Mouse (Mus musculus) forebrain, embryonic 13.5 days (tissue): ENCODE data around the gene Trim71. TPM values are rescaled to one million over a fixed set of nuclear protein-coding genes. Genes with fewer than 3 reads are reported as not detected.
A peak's percentile ranks its signal among the peaks of the same experiment; 100 is the strongest.

ENCODE experiments used
- ATAC-seq: fragments of 200-750 bp; cut with Nextera tagmentation; 2 replicates; pipeline ENCODE4 v1.8.0; 2017
- H3K27ac ChIP-seq: fragments of 300-500 bp; sonication (generic); 2 replicates; pipeline ENCODE4 v1.5.1; 2015; ENCODE audit warnings: inconsistent platforms, mild to moderate bottlenecking, moderate library complexity
- H3K27me3 ChIP-seq: fragments of 300-500 bp; sonication (generic); 2 replicates; pipeline ENCODE4 v1.6.1; 2015; ENCODE audit warnings: mild to moderate bottlenecking, inconsistent platforms
- H3K36me3 ChIP-seq: fragments of 300-500 bp; sonication (generic); 2 replicates; pipeline ENCODE4 v1.6.1; 2015; ENCODE audit warnings: mild to moderate bottlenecking, inconsistent platforms; ENCODE audit not compliant: poor library complexity, severe bottlenecking
- H3K4me1 ChIP-seq: fragments of 300-500 bp; sonication (generic); 2 replicates; pipeline ENCODE4 v1.6.1; 2015; ENCODE audit warnings: inconsistent platforms
- H3K4me2 ChIP-seq: fragments of 300-500 bp; sonication (generic); 2 replicates; pipeline ENCODE4 v1.6.1; 2015; ENCODE audit warnings: inconsistent platforms, mild to moderate bottlenecking, moderate library complexity
- H3K4me3 ChIP-seq: fragments of 300-500 bp; sonication (generic); 2 replicates; pipeline ENCODE4 v1.5.1; 2015; ENCODE audit warnings: mild to moderate bottlenecking, inconsistent platforms
- H3K9ac ChIP-seq: fragments of 300-500 bp; sonication (generic); 2 replicates; pipeline ENCODE4 v1.6.1; 2015; ENCODE audit warnings: mild to moderate bottlenecking, inconsistent platforms
- H3K9me3 ChIP-seq: fragments of 300-500 bp; sonication (generic); replicated peaks from 2 replicates; pipeline ENCODE4 v1.6.1; 2016; ENCODE audit warnings: inconsistent platforms
- WGBS: fragments of 180-500 bp; shearing (Covaris S2); methylation state at CpG from one replicate; pipeline ENCODE4 v1.1.7; 2015; 5-methylcytosine and 5-hydroxymethylcytosine counted together
- polyA plus RNA-seq: library from polyadenylated mRNA; unstranded; fragments of >200 nt; fragmentation: Nextera tagmentation; extraction: Ambion mirVana; gene quantifications from 2 replicates; pipeline ENCODE4 v1.2.1, GENCODE M21; 2015

The Trim71 gene
- polyA plus RNA-seq, 1 experiment from 2014 or later: 0.14 TPM

DNA sequence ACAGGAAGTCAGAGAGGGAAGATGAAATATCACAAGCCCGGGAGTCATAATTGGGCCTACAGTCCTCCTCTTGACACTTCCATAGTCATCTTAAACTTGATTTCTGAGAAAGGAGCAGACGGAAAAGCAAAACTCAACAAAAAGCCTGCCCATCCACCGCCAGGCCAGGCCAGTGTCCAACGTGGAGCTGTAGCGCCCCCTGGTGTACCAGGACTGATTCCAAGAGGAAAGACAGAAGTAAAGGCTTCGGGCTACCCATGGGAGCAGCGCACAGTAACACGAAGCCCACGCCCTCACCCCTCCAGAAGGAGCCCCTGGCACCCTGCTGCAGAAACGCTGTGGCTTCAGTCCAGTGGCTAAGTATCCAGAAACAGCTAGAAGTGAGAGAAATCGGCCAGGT lies 66.0 kb downstream of the Trim71 start:
- no peak; the same call in 1 of the 2 replicates for ATAC-seq
- 8% methylated on average over 11 of the region's 11 CpGs for WGBS
- no peak overlapping the region for H3K27ac ChIP-seq
- no peak overlapping the region for H3K9ac ChIP-seq
- no peak overlapping the region for H3K4me3 ChIP-seq
- H3K4me1 ChIP-seq: no peaks in the 10 kb centered on the region
- H3K9me3 ChIP-seq: no peaks in the 10 kb centered on the region
- peak overlapping the region; percentile 21; the same call in 1 of the 2 replicates for H3K4me2 ChIP-seq
- H3K36me3 ChIP-seq: no peaks in the 10 kb centered on the region
- no peaks in the 10 kb centered on the region for H3K27me3 ChIP-seq

DNA sequence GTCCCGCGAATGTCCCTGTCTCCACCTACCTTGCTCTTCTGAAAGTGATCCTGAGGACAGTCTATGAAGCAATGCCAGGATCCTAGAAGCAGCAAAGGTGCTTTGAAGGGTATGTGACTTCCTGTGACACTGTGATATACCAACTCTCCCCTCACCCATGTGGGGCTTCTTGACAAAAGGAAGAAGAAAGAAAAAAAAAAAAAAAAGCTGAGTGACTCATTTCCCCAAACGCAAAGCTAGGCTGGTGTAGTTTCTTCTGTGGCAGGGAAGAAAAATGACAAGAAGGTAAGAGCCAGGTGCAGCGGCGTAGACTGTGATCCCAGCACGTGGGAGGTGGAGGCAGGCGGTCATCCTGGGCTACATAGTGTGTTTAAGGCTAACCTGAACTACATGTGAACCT lies 67.7 kb downstream of the Trim71 start:
- Histone ChIP-seq H3K9ac (no peak overlapping the region), H3K27ac (no peak overlapping the region), H3K4me2 (no peak overlapping the region), H3K9me3 (no peaks in the 10 kb centered on the region), H3K27me3 (no peaks in the 10 kb centered on the region), H3K4me3 (no peak overlapping the region), H3K36me3 (no peaks in the 10 kb centered on the region), H3K4me1 (no peaks in the 10 kb centered on the region)
- no peak for ATAC-seq
- WGBS: 90% methylated on average over 7 of the region's 7 CpGs

- no peak overlapping the region for H3K9ac ChIP-seq
- 89% methylated on average over 23 of the region's 23 CpGs for WGBS
- ATAC-seq: no peak
- H3K27me3 ChIP-seq: no peaks in the 10 kb centered on the region
- no peak overlapping the region for H3K27ac ChIP-seq
- no peaks in the 10 kb centered on the region for H3K36me3 ChIP-seq
- H3K4me1 ChIP-seq: no peaks in the 10 kb centered on the region
- no peak overlapping the region for H3K4me2 ChIP-seq
- no peaks in the 10 kb centered on the region for H3K9me3 ChIP-seq
- no peak overlapping the region for H3K4me3 ChIP-seq
Observed at GRCm38 (mm10) chr9:114487481-114488258, 76.5 kb downstream of the Trim71 start.

GRCm38 (mm10) chr9:114486808-114487207 lies 77.4 kb downstream of the Trim71 start:
- H3K4me1 ChIP-seq: no peaks in the 10 kb centered on the region
- no peaks in the 10 kb centered on the region for H3K36me3 ChIP-seq
- no peaks in the 10 kb centered on the region for H3K9me3 ChIP-seq
- no peak overlapping the region for H3K4me3 ChIP-seq
- no peaks in the 10 kb centered on the region for H3K27me3 ChIP-seq
- H3K27ac ChIP-seq: no peak overlapping the region
- 87% methylated on average over 4 of the region's 4 CpGs for WGBS
- no peak for ATAC-seq
- no peak overlapping the region for H3K9ac ChIP-seq
- no peak overlapping the region for H3K4me2 ChIP-seq

GRCm38 (mm10) chr9:114484771-114485170 lies 79.4 kb downstream of the Trim71 start:
- Histone ChIP-seq H3K27ac (no peak overlapping the region), H3K27me3 (no peaks in the 10 kb centered on the region), H3K9ac (no peak overlapping the region), H3K36me3 (no peaks in the 10 kb centered on the region), H3K4me3 (no peak overlapping the region), H3K4me1 (no peaks in the 10 kb centered on the region), H3K9me3 (no peaks in the 10 kb centered on the region), H3K4me2 (no peak overlapping the region)
- 76% methylated on average over 5 of the region's 5 CpGs for WGBS
- no peak for ATAC-seq

- WGBS: 85% methylated on average over 3 of the region's 3 CpGs
- H3K4me1 ChIP-seq: no peaks in the 10 kb centered on the region
- no peaks in the 10 kb centered on the region for H3K27me3 ChIP-seq
- no peak overlapping the region for H3K4me2 ChIP-seq
- H3K36me3 ChIP-seq: no peaks in the 10 kb centered on the region
- H3K4me3 ChIP-seq: no peak overlapping the region
- H3K9me3 ChIP-seq: no peaks in the 10 kb centered on the region
- no peak for ATAC-seq
- no peak overlapping the region for H3K27ac ChIP-seq
- H3K9ac ChIP-seq: no peak overlapping the region
Observed at GRCm38 (mm10) chr9:114480940-114481339, 83.2 kb downstream of the Trim71 start.

GRCm38 (mm10) chr9:114477019-114477418 lies 87.2 kb downstream of the Trim71 start:
- 93% methylated on average over 9 of the region's 9 CpGs for WGBS
- ATAC-seq: no peak
- Histone ChIP-seq H3K27ac (no peak overlapping the region), H3K9ac (no peak overlapping the region), H3K4me3 (no peak overlapping the region), H3K36me3 (no peaks in the 10 kb centered on the region), H3K4me2 (no peak overlapping the region), H3K9me3 (no peaks in the 10 kb centered on the region), H3K4me1 (no peaks in the 10 kb centered on the region), H3K27me3 (no peaks in the 10 kb centered on the region)

- ATAC-seq: no peak
- Histone ChIP-seq H3K4me3 (no peak overlapping the region), H3K9me3 (no peaks in the 10 kb centered on the region), H3K36me3 (0 out of 2 replicates have a peak, but pooled peaks cover 3% of the 10 kb centered on the region), H3K9ac (no peak overlapping the region), H3K4me1 (no peaks in the 10 kb centered on the region), H3K27ac (no peak overlapping the region), H3K27me3 (no peaks in the 10 kb centered on the region), H3K4me2 (no peak overlapping the region)
- 81% methylated on average over 7 of the region's 7 CpGs for WGBS
Observed at GRCm38 (mm10) chr9:114471892-114472291, 92.3 kb downstream of the Trim71 start.

GRCm38 (mm10) chr9:114468701-114469100 lies 95.5 kb downstream of the Trim71 start:
- Histone ChIP-seq H3K36me3 (peaks cover 22% of the 10 kb centered on the region), H3K27ac (no peak overlapping the region), H3K27me3 (no peaks in the 10 kb centered on the region), H3K4me3 (no peak overlapping the region), H3K4me1 (no peaks in the 10 kb centered on the region), H3K9ac (no peak overlapping the region), H3K4me2 (no peak overlapping the region), H3K9me3 (no peaks in the 10 kb centered on the region)
- 92% methylated on average over 4 of the region's 4 CpGs for WGBS
- ATAC-seq: no peak

GRCm38 (mm10) chr9:114468217-114468616 lies 96.0 kb downstream of the Trim71 start:
- H3K9me3 ChIP-seq: no peaks in the 10 kb centered on the region
- H3K9ac ChIP-seq: no peak overlapping the region
- peaks cover 22% of the 10 kb centered on the region for H3K36me3 ChIP-seq
- no peak overlapping the region for H3K27ac ChIP-seq
- no peaks in the 10 kb centered on the region for H3K27me3 ChIP-seq
- no peak overlapping the region for H3K4me3 ChIP-seq
- 92% methylated on average over 5 of the region's 5 CpGs for WGBS
- H3K4me1 ChIP-seq: no peaks in the 10 kb centered on the region
- no peak for ATAC-seq
- no peak overlapping the region for H3K4me2 ChIP-seq

- Histone ChIP-seq H3K4me1 (no peaks in the 10 kb centered on the region), H3K4me3 (no peak overlapping the region), H3K9me3 (no peaks in the 10 kb centered on the region), H3K4me2 (no peak overlapping the region), H3K27ac (no peak overlapping the region), H3K27me3 (no peaks in the 10 kb centered on the region), H3K36me3 (peaks cover 26% of the 10 kb centered on the region), H3K9ac (no peak overlapping the region)
- WGBS: 57% methylated on average over 7 of the region's 7 CpGs
- ATAC-seq: no peak
Observed at GRCm38 (mm10) chr9:114466871-114467270, 97.3 kb downstream of the Trim71 start.

DNA sequence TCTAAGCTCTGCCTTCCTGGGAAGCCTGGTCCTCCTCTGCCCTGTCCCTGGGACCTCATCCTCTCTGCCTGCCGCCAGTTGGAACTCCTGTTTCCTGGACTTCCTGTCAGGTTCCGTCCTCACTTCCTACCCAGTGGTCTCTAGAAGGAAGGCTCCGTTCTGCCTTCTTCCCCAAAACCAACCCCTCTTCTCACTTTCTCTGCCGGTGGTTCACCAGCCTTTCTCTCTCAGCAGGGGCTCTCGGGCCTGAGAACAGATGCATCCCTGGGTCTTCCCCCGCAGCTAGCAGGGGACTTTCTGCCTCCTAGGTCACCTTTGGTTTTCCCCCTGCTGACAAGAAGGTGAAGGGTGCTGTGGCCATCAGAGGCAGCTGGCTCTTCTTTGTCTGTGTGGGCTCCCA lies 98.7 kb downstream of the Trim71 start:
- no peaks in the 10 kb centered on the region for H3K27me3 ChIP-seq
- no peaks in the 10 kb centered on the region for H3K4me1 ChIP-seq
- 86% methylated on average over 6 of the region's 6 CpGs for WGBS
- no peak overlapping the region for H3K4me2 ChIP-seq
- H3K4me3 ChIP-seq: no peak overlapping the region
- no peak for ATAC-seq
- peaks cover 29% of the 10 kb centered on the region for H3K36me3 ChIP-seq
- no peak overlapping the region for H3K27ac ChIP-seq
- no peaks in the 10 kb centered on the region for H3K9me3 ChIP-seq
- H3K9ac ChIP-seq: no peak overlapping the region

DNA sequence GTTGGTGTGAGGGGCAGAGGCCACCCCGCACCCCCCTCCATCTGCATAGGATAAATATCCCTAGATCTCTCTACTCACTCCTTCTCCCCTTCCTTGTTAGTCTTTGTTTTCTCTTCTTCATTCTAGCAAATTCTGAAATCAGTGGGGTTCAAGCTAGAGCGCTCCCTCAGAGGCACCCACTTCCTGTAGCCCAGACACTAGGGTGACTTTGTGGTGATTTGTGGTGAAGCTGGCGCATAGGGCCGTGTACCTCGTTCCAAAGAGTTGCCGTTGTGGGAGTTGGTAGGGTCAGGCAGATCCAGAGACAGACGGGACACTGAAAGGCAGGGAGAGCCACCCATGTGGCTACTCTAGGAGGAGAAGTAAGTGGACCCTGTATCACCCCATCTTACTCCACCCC lies 101.6 kb downstream of the Trim71 start:
- ATAC-seq: no peak
- H3K4me1 ChIP-seq: no peaks in the 10 kb centered on the region
- no peak overlapping the region for H3K27ac ChIP-seq
- 94% methylated on average over 7 of the region's 7 CpGs for WGBS
- no peak overlapping the region for H3K4me2 ChIP-seq
- H3K9ac ChIP-seq: no peak overlapping the region
- H3K27me3 ChIP-seq: no peaks in the 10 kb centered on the region
- H3K9me3 ChIP-seq: no peaks in the 10 kb centered on the region
- no peak overlapping the region for H3K4me3 ChIP-seq
- peaks cover 37% of the 10 kb centered on the region for H3K36me3 ChIP-seq
